Mouse (Mus musculus) ES-E14 (cell line): ENCODE results near the gene Dab1.

Experiments
- CHD2 ChIP-seq: IDR thresholded peaks from 2 replicates; pipeline ENCODE4 v1.6.1; 2014; ENCODE audit warnings: mild to moderate bottlenecking, low read depth, low read length, inconsistent platforms
- HCFC1 ChIP-seq: IDR thresholded peaks from 2 replicates; pipeline ENCODE4 v1.6.1; 2012; ENCODE audit warnings: low read length, inconsistent platforms, borderline replicate concordance; ENCODE audit not compliant: insufficient read depth
- MAFK ChIP-seq: IDR thresholded peaks from 2 replicates; pipeline ENCODE4 v1.6.1; 2014; ENCODE audit warnings: mild to moderate bottlenecking, low read depth, low read length, inconsistent platforms; ENCODE audit not compliant: insufficient read depth
- ZC3H11A ChIP-seq: IDR thresholded peaks from 2 replicates; pipeline ENCODE4 v1.6.1; 2012; ENCODE audit warnings: low read depth, mild to moderate bottlenecking, inconsistent platforms, low read length, borderline replicate concordance
- ZNF384 ChIP-seq: IDR thresholded peaks from 2 replicates; pipeline ENCODE4 v1.6.1; 2012; ENCODE audit warnings: low read depth, low read length, inconsistent platforms

DNA sequence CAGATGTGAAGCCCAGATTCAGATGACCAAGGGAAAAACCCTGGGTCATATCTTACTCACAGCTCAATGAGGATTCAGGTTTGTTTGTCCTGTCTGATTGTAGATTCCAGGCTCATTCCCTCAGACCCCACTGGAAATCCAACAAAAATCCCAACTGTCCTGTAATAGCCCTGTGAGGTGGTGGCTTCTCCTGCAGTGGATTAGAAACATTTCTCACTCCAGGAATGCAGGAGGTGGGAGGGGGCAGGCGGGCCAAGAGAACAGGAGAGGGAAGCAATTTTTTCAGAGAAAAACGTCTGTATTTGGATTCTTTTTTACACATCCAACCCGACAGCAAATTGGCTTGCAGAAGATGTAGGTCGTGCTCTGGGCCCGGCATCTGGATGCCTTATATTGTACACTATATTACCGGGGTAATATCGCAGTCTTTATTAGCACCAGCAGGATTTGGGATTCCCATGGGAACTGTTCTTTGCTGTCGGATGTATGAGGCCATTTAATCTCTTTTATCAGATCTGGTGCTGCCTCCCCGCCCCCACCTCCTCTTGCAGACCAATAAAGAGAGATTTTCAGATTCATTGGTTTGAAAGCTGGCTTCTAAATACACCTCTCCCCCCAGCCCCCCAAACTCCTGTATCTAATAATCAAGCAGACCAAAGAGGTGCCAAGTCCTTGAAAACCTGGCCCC, 29.2 kb downstream of the Dab1 start:
- TF ChIP-seq HCFC1 (no peak), CHD2 (no peak), MAFK (no peak), ZNF384 (no peak), ZC3H11A (no peak)
